18 mouse cellular contexts compared by ENCODE assay signal in genomic region chr12:81888954-81889353, GRCm38 (mm10).
"Had no signal": no experiment of that assay in that cellular context is flagged by ENCODE, and none has a peak within 500 bp of the region (broad histone marks: within the 10 kb centered on the region; RNA-seq: fewer than 3 reads in every experiment).

No protein-coding gene starts in this region.

- DNase-seq: lung, adult 18-20 months; lung, embryonic 14.5 days; lung, postnatal 10 days; lung, postnatal 4 days; midbrain, embryonic 14.5 days; retina, postnatal 1 day; right cerebral cortex, adult 18-20 months; right cerebral cortex, postnatal 25 days; right cerebral cortex, postnatal 4 days; spleen, adult 18-20 months; thymus, adult 18-20 months; thymus, postnatal 14 days; thymus, postnatal 36 days had no signal

- H3K4me3 ChIP-seq: midbrain, embryonic 10.5 days; midbrain, embryonic 12.5 days; neural tube, embryonic 12.5 days had no signal

- H3K27ac ChIP-seq: liver, embryonic 14.5 days; midbrain, embryonic 10.5 days; midbrain, embryonic 12.5 days; neural tube, embryonic 12.5 days had no signal

- H3K4me1 ChIP-seq: neural tube, embryonic 12.5 days had no signal

- ATAC-seq: midbrain, embryonic 16.5 days had no signal

- H3K36me3 ChIP-seq: midbrain, embryonic 10.5 days; midbrain, embryonic 12.5 days; neural tube, embryonic 12.5 days had no signal

- H3K27me3 ChIP-seq: midbrain, embryonic 12.5 days; neural tube, embryonic 12.5 days had no signal
